Mouse (Mus musculus) left cerebral cortex, adult 18-20 months (tissue): Measurements from ENCODE around the gene Reep3. TPM values are rescaled to one million over a fixed set of nuclear protein-coding genes. Genes with fewer than 3 reads are reported as not detected.

ENCODE experiments used
- DNase-seq, 2 experiments: peaks; one replicate each; pipeline ENCODE4 v3.0.0; 2021 to 2022; ENCODE audit warnings: low spot score in 2 of 2, mixed read lengths in 1 of 2
- total RNA-seq, 2 experiments: library from RNA; stranded (reverse); gene quantifications; 2 replicates each; pipeline ENCODE4 v1.2.3; 2021

Reep3 gene
- total RNA-seq, 2 experiments from 2014 or later: 16.6 to 17.1 TPM

GRCm38 (mm10) chr10:67111044-67111798, 14.5 kb upstream of the Reep3 start:
- DNase-seq: no peak

DNA sequence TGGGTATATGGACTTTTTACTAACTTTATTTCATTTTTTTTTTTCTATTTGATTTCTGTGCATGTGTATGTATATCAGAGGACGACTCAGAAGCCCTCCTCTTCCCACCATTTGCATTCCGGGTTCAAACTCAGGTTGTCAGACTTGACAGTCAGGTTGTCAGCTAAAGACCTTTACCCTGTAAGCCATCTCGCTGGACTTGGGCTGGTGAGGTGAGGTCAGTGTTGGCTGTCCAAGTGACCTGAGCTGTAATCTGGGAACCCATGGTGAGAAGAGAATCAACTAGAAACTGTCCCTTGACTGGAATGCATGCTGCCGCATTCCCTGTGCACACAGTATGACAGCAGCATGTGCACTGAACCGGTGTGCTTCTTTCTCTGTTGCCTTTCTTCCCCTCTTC, 12.9 kb upstream of the Reep3 start:
- DNase-seq: no peak

- DNase-seq: no peak
These were observed 11.4 kb upstream of the Reep3 start for GRCm38 (mm10) chr10:67108096-67108495.

DNA sequence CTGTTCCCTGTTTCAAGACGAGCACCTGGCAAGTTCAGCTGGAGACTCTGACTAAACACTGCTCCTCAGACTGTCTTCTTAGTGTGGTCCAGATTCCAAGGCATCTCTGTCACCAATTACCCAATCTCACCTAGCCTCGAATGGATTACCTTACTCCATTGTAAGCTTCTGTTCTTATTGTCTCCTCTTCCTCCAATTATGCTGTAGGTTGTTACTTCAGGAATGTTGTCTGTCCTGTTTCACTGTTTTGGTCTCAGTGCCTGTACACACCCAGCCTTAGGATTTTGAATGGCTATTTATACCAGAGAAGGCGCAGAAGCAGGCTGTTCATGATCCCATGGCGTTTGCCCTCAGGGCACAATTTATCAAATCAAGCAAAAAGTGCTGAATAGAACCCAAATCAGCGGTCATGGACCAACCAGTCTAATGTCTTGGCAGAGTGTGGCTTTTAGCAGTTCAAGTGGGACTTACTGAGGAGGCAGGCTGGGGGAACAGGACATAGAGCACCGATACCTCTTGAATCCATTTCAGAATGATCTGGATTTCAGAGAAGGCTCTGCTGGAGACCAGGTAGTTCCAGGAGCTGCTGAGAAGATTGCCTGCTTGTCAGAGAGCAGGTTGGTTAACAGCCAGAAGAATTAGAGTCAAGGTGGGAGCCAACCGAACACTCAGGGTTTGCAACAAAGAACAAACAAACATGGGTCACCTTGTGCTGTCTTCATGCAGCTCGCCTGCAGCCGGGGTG, 10.4 kb upstream of the Reep3 start:
- no peak for DNase-seq

GRCm38 (mm10) chr10:67106400-67106799, 9.7 kb upstream of the Reep3 start:
- DNase-seq: no peak

DNA sequence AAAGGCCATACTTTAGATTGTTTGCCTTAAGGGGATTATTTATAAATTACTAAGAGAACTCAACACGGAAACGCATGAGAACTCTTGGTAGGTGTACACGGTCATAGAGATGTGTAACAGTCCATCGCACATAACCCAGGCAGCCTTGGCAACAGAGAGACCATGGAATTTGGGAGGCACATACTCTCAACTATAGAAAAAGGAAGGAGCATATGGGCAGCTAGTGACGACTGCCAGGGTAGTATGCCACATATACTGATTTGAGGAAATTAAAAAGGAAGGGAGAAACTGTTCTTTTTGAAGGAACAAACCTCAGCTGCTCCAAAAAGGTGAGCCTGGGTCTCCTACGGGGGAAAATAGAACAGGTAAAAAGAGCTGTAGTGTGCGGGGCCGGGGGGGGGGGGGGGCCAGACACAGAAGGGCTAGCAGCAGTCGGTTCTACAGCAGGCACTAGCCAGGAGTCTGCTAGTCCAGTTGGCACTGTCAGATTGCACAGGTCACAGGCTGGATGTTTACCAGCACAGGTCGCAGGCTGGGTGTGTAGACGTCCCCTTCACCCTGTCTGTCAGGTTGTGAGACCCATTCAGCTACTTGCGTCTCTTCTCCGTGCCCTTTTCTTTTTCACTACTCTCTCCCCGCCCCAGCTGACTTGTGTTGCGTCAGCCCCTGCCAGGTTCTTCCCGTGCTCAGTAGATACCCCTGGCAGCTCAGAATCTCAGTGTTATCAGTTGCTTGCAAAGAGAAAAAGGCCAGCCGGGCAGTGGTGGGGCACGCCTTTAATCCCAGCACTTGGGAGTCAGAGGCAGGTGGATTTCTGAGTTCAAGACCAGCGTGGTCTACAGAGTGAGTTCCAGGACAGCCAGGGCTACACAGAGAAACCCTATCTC, 8.8 kb upstream of the Reep3 start:
- no peak for DNase-seq

DNA sequence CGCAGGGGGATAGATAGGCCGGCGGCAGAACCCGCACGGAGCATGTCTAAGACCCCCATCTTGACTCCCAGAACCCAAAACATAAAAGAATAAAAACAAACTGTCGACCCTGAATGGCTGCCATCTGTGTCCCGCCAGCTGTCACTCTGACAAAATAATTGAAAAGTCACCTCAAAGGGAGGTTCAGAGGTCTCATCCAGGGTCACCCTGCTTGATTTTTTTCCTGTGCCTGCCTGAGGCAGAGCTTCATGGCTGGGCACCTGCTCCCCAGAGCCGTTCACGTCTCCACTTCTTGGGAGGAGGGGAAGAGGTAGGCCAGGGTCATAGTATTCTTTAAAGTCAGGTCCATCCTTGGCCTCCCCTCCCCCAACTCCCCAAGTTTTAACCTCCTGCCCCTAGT, 7.8 kb upstream of the Reep3 start:
- no peak for DNase-seq

DNA sequence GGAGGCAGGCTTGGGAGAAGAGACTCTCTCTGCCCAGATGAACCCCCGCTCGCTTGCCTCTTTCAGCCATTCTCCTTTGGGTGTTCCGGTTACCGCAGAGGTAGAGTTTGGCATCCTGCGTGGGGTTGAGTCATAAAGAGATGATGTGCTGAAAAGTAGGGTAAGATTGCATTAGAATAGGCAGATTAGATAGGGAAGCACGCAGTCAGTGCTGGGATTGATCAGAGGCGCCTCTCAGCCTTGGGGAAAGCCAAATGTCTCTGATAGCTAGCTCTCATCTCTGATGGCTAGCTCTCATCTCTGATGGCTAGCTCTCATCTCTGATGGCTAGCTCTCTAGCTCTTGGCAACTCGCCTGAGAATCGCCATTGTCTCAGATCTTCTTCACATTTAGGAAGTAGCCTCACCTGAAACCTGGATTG, 4.1 kb upstream of the Reep3 start:
- peak; percentile 50 to 57 for DNase-seq

GRCm38 (mm10) chr10:67100011-67100661, 3.4 kb upstream of the Reep3 start:
- DNase-seq: no peak

DNA sequence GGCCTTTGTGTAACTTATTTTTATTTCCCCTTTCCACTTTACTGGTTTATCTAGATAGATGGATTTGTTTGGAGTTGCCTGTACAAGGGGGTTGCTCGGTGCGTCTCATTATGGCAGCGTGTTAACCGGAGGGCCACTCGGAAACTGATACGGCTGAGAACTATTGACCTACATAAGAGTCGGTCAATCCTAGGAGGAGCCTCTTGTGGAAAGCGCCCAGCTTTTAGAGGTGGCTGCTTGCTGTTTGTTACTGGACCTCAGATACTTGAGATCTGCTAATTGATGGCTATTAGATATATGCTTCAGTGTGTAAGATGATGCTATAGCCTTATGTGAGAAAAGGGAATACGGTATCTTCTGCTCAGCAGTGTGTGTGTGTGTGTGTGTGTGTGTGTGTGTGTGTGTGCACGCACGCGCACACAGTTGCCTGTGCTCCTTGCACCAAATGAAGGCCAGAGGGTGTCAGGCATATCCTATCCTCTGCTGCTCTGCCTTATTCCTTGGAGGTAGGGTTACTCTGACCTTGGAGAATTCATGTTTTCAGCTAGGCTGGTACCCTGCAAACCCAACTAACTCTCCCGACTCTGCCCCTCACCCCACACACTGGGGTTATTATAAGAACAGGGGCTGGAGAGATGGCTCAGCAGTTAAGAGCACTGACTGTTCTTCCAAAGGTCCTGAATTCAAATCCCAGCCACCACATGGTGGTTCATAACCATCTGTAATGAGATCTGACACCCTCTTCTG, 2.6 kb upstream of the Reep3 start:
- no peak for DNase-seq

DNA sequence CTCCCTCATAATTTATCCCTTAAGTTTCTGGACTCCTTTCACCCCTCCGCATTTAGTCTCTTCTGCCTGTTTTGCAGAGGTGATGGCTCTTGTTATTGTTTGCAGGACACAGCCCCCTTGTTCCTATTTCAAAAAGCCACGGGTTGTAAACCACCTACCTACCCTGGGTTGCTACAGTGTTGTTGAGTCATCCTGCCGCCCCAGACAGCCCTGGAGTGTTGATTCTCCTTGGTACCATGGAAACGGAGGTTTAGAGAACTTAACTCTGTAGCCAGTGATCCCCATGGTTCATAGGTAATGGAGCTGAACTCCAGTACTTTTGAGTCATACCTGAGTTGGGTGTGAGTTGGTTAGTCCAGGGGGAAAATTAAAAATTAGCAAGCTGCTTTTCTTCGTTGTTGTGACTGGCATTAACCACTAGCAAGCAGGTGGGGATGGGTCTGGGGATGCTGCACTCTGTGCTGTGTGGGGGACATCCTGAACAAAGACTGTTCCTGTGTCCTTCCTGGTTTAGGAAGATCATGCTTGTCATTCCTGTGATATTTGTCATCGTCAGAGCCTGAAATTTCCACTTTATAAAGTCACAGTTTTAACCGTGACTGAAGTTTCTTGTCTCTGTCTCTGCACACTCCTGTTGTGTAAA, 1.8 kb upstream of the Reep3 start:
- peak in 1 of 2 experiments; percentile 45 for DNase-seq

- DNase-seq: no peak
These were observed 849 bp upstream of the Reep3 start for GRCm38 (mm10) chr10:67097437-67098150.

GRCm38 (mm10) chr10:67095798-67096620, 736 bp downstream of the Reep3 start, which contains the start of gene Jmjd1c:
Jmjd1c (plus strand) TSS chr10:67096125.
- DNase-seq: peak; percentile 74 to 88

GRCm38 (mm10) chr10:67094922-67095321, 1.8 kb downstream of the Reep3 start:
- no peak for DNase-seq

GRCm38 (mm10) chr10:67090611-67091010, 6.1 kb downstream of the Reep3 start:
- no peak for DNase-seq

GRCm38 (mm10) chr10:67087447-67088226, 9.1 kb downstream of the Reep3 start:
- DNase-seq: no peak

GRCm38 (mm10) chr10:67085916-67086315, 10.8 kb downstream of the Reep3 start:
- no peak for DNase-seq
